Mouse (Mus musculus) midbrain, embryonic 12.5 days (tissue): Measurements from ENCODE around the gene Gm49776. TPM values are rescaled to one million over a fixed set of nuclear protein-coding genes. Genes with fewer than 3 reads are reported as not detected.

Experiments used
- ATAC-seq: fragments of 200-750 bp; cut with Nextera tagmentation; 2 replicates; pipeline ENCODE4 v1.8.0; 2017; ENCODE audit warnings: low read depth, moderate TSS enrichment, moderate library complexity; ENCODE audit not compliant: low FRiP score
- H3K27ac ChIP-seq: fragments of 300-500 bp; sonication (generic); replicated peaks from 2 replicates; pipeline ENCODE4 v1.5.1; 2016; ENCODE audit warnings: mild to moderate bottlenecking
- H3K27me3 ChIP-seq: fragments of 300-500 bp; sonication (generic); 2 replicates; pipeline ENCODE4 v1.6.1; 2016; ENCODE audit warnings: mild to moderate bottlenecking
- H3K36me3 ChIP-seq: fragments of 300-500 bp; sonication (generic); 2 replicates; pipeline ENCODE4 v1.6.1; 2016
- H3K4me1 ChIP-seq: fragments of 300-500 bp; sonication (generic); 2 replicates; pipeline ENCODE4 v1.6.1; 2016
- H3K4me2 ChIP-seq: fragments of 300-500 bp; sonication (generic); replicated peaks from 2 replicates; pipeline ENCODE4 v1.6.1; 2016; ENCODE audit warnings: mild to moderate bottlenecking, moderate library complexity
- H3K4me3 ChIP-seq: fragments of 300-500 bp; sonication (generic); 2 replicates; pipeline ENCODE4 v1.5.1; 2016; ENCODE audit warnings: mild to moderate bottlenecking
- H3K9ac ChIP-seq: fragments of 300-500 bp; sonication (generic); replicated peaks from 2 replicates; pipeline ENCODE4 v1.6.1; 2016; ENCODE audit warnings: mild to moderate bottlenecking, moderate library complexity
- H3K9me3 ChIP-seq: fragments of 300-500 bp; sonication (generic); 2 replicates; pipeline ENCODE4 v1.6.1; 2016; ENCODE audit warnings: mild to moderate bottlenecking
- WGBS: fragments of 180-500 bp; shearing (Covaris S2); methylation state at CpG from one replicate; pipeline ENCODE4 v1.1.7; 2016; 5-methylcytosine and 5-hydroxymethylcytosine counted together
- polyA plus RNA-seq: library from polyadenylated mRNA; unstranded; fragments of >200 nt; fragmentation: Nextera tagmentation; extraction: Ambion mirVana; gene quantifications from 2 replicates; pipeline ENCODE4 v1.2.1, GENCODE M21; 2016

Gene Gm49776
- polyA plus RNA-seq, 1 experiment from 2014 or later = 3.3 TPM

- peaks cover 22% of the 10 kb centered on the region for H3K36me3 ChIP-seq
- H3K4me1 ChIP-seq = peaks cover 33% of the 10 kb centered on the region
- H3K27ac ChIP-seq = no peak overlapping the region
- ATAC-seq = no peak
- no peak overlapping the region for H3K4me2 ChIP-seq
- 86% methylated on average over 4 of the region's 4 CpGs for WGBS
- H3K4me3 ChIP-seq = no peak overlapping the region
- no peaks in the 10 kb centered on the region for H3K27me3 ChIP-seq
- H3K9me3 ChIP-seq = no peaks in the 10 kb centered on the region
- no peak overlapping the region for H3K9ac ChIP-seq
Observed at GRCm38 (mm10) chr16:18231451-18231850, 26.7 kb downstream of the Gm49776 start.

DNA sequence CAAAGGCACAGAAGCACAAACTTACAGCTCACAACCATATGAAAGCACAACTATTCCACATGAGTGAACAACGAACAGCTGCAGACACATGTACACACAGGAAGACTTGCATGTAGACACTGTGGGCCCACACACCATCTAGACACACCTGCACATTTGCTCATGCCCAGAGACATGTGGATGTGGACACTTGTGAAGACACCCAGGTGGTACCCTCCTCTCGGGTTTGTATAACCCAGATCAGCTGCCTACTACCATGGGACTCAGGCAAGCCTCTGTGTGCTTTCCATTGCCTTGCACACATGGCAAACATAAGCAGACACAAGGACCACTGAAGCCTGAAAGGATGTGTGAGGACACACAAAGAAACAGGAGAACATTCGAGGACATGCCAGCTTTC is 27.1 kb downstream of the Gm49776 start:
- H3K36me3 ChIP-seq = peaks cover 26% of the 10 kb centered on the region
- peaks cover 29% of the 10 kb centered on the region for H3K4me1 ChIP-seq
- WGBS = 90% methylated on average over 3 of the region's 3 CpGs
- no peak overlapping the region for H3K4me2 ChIP-seq
- H3K27me3 ChIP-seq = no peaks in the 10 kb centered on the region
- H3K27ac ChIP-seq = no peak overlapping the region
- H3K4me3 ChIP-seq = no peak overlapping the region
- H3K9me3 ChIP-seq = no peaks in the 10 kb centered on the region
- ATAC-seq = no peak
- H3K9ac ChIP-seq = no peak overlapping the region

- Histone ChIP-seq H3K27ac (no peak overlapping the region), H3K9ac (no peak overlapping the region), H3K4me1 (peaks cover 25% of the 10 kb centered on the region), H3K4me2 (no peak overlapping the region), H3K36me3 (peaks cover 30% of the 10 kb centered on the region), H3K9me3 (no peaks in the 10 kb centered on the region), H3K4me3 (no peak overlapping the region), H3K27me3 (no peaks in the 10 kb centered on the region)
- 94% methylated on average over 6 of the region's 6 CpGs for WGBS
- no peak for ATAC-seq
Observed at GRCm38 (mm10) chr16:18230617-18231016, 27.5 kb downstream of the Gm49776 start.

DNA sequence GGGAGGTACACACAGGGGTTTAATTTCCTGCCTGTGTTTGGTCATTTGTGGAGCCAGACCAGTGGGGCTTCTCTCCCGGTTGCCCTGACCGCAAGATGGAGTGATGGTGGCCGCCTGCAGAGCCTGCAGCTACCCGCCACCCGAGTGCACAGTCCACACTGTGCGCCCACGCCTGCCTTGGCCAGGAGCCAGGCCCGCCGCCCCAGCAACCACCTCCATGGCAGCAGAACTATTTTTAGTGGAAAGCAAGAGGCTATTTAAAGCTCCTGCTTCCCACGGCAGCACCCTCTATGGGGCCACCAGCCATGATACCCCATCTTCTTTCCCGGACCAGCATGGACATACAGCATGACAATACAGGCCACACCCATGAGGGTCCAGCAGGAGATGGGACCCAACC is 28.5 kb downstream of the Gm49776 start:
- H3K4me1 ChIP-seq = peaks cover 21% of the 10 kb centered on the region
- no peaks in the 10 kb centered on the region for H3K27me3 ChIP-seq
- no peak overlapping the region for H3K4me3 ChIP-seq
- peaks cover 40% of the 10 kb centered on the region for H3K36me3 ChIP-seq
- H3K4me2 ChIP-seq = no peak overlapping the region
- WGBS = 81% methylated on average over 11 of the region's 11 CpGs
- no peaks in the 10 kb centered on the region for H3K9me3 ChIP-seq
- H3K27ac ChIP-seq = no peak overlapping the region
- no peak for ATAC-seq
- H3K9ac ChIP-seq = no peak overlapping the region

DNA sequence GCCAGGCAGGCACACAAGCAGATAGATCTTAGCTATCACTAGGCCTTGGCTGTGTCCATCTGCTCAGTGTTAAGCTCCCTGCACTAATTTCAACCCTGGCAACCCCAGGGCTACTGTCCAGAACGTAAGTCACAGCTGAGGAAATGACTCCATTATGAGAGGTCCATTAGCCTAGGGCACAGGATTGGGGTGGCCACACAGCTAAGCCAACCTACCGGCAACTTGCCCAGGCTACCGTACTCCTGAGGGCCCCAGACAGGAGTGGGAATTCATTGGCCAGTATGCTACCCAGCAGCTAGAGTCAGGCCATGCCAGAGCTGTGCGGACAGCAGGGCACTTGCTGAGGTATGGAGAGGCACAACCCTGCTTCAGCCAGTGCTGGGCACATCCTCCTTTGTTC is 29.3 kb downstream of the Gm49776 start:
- no peak for ATAC-seq
- 98% methylated on average over 4 of the region's 4 CpGs for WGBS
- H3K36me3 ChIP-seq = peaks cover 48% of the 10 kb centered on the region

DNA sequence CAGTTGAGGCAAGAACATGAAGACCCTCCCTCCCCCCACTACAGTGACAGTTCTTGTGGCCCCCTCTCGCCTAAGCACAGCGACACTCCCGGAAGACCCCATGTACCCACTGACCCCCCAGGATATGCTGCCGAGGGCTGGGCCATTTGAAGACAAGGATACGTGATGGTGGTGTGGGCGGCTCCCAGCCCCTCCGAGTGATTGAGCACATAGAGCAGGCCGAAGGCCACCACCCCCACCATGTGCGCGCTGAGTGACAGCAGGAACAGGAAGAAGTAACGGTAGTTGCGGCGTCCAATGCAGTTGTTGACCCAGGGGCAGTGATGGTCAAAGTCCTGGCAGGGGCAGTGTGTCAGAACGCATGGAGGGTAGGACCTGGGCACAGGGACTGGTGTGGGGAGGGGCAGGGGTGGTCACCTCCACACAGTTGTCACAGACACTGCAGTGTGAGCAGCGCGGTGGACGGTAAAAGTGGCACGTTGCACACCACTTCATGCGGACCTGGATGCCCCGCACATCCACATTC is 30.2 kb downstream of the Gm49776 start:
- Histone ChIP-seq H3K36me3 (peaks cover 56% of the 10 kb centered on the region), H3K9me3 (no peaks in the 10 kb centered on the region), H3K9ac (no peak overlapping the region; the same call in 1 of the 2 replicates), H3K4me2 (no peak overlapping the region), H3K27ac (no peak overlapping the region), H3K27me3 (no peaks in the 10 kb centered on the region), H3K4me3 (no peak overlapping the region), H3K4me1 (peaks cover 6% of the 10 kb centered on the region)
- no peak for ATAC-seq
- 94% methylated on average over 20 of the region's 20 CpGs for WGBS

More for the DNA sequence above, 29.3 kb downstream of the Gm49776 start:
- H3K27ac ChIP-seq = no peak overlapping the region
- H3K9me3 ChIP-seq = no peaks in the 10 kb centered on the region
- no peaks in the 10 kb centered on the region for H3K27me3 ChIP-seq
- no peak overlapping the region for H3K9ac ChIP-seq
- peaks cover 14% of the 10 kb centered on the region for H3K4me1 ChIP-seq
- H3K4me2 ChIP-seq = no peak overlapping the region
- H3K4me3 ChIP-seq = no peak overlapping the region

DNA sequence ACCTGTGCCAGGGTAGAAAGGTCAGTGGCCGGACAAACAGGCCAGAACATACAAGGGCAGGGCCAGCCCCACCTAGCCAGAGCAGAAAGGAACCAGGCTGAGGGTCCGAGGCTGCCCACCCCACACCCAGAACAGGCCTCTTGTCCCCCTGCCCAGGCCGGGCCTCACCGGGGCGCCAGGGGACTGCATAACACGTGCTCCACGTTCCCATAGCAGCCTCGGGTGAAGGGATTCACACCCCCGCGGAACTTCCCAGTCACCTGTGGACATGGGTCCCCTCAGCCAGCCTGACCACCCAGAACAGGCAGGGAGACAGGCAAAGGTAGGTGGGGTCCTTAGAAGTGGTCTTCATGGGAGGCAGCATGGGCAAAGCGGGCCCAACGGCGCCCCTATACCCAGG is 30.9 kb downstream of the Gm49776 start:
- Histone ChIP-seq H3K9ac (no peak overlapping the region), H3K27ac (no peak overlapping the region), H3K4me3 (no peak overlapping the region), H3K4me1 (peaks cover 6% of the 10 kb centered on the region), H3K27me3 (no peaks in the 10 kb centered on the region), H3K9me3 (no peaks in the 10 kb centered on the region), H3K4me2 (no peak overlapping the region), H3K36me3 (peaks cover 64% of the 10 kb centered on the region)
- 96% methylated on average over 13 of the region's 13 CpGs for WGBS
- no peak for ATAC-seq

DNA sequence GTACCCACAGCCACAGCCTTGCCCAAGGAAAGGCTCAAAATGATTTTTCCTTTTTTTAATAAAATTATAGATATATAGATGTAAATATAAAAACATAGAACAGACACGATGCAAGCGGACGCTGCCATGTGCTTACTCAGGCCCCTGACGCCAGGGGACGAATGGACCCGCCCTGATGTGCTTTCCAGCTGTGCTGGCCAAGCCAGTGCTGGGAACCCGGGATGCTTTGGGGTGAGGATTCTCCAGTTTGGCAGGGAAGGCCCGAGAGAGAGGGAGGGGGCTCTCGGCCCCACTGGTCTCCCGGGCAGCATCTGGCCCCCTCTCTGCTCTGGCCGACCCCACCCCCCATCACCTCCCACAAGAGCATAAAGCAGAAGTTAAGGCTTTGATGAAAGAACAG is 35.9 kb downstream of the Gm49776 start:
- ATAC-seq = no peak
- Histone ChIP-seq H3K36me3 (peaks cover 51% of the 10 kb centered on the region), H3K9me3 (no peaks in the 10 kb centered on the region), H3K4me2 (no peak overlapping the region), H3K27me3 (no peaks in the 10 kb centered on the region), H3K27ac (no peak overlapping the region), H3K4me1 (peaks cover 15% of the 10 kb centered on the region), H3K9ac (no peak overlapping the region), H3K4me3 (no peak overlapping the region)
- WGBS = 83% methylated on average over 11 of the region's 11 CpGs

DNA sequence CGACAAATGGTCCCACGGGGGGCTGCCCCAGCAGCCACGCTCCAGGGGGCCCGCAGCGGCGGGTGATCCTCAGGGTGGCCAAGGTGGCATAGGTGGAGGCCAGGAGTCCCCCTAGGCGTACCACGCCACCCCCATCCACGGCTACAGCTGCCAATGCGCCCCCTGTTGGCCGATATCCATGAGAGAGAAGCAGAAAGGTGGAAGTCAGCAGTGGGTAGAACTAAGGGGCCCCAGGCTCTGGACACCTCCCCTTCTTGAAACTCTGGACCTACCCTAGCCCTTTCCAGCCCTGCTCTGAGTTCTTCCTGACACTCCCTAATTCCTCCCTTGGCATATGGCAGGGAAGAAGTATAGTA is 36.6 kb downstream of the Gm49776 start:
- ATAC-seq = no peak
- no peak overlapping the region for H3K9ac ChIP-seq
- WGBS = 77% methylated on average over 11 of the region's 11 CpGs
- H3K4me2 ChIP-seq = no peak overlapping the region
- no peak overlapping the region for H3K27ac ChIP-seq
- peaks cover 15% of the 10 kb centered on the region for H3K4me1 ChIP-seq
- no peak overlapping the region for H3K4me3 ChIP-seq
- no peaks in the 10 kb centered on the region for H3K27me3 ChIP-seq
- peaks cover 44% of the 10 kb centered on the region for H3K36me3 ChIP-seq
- no peaks in the 10 kb centered on the region for H3K9me3 ChIP-seq

- H3K27me3 ChIP-seq = no peaks in the 10 kb centered on the region
- no peak for ATAC-seq
- H3K9ac ChIP-seq = no peak overlapping the region
- H3K27ac ChIP-seq = 0 out of 2 replicates have a peak overlapping the region, but pooled peaks have one; percentile 3
- peaks cover 39% of the 10 kb centered on the region for H3K36me3 ChIP-seq
- 86% methylated on average over 6 of the region's 6 CpGs for WGBS
- H3K4me3 ChIP-seq = no peak overlapping the region
- H3K9me3 ChIP-seq = no peaks in the 10 kb centered on the region
- H3K4me2 ChIP-seq = no peak overlapping the region
- peaks cover 19% of the 10 kb centered on the region for H3K4me1 ChIP-seq
Observed at GRCm38 (mm10) chr16:18220856-18221542, 37.1 kb downstream of the Gm49776 start.

GRCm38 (mm10) chr16:18220001-18220400 is 38.1 kb downstream of the Gm49776 start:
- Histone ChIP-seq H3K4me1 (peaks cover 24% of the 10 kb centered on the region), H3K9me3 (no peaks in the 10 kb centered on the region), H3K9ac (no peak overlapping the region), H3K27ac (peak overlapping the region; percentile 62), H3K4me2 (no peak overlapping the region), H3K36me3 (peaks cover 29% of the 10 kb centered on the region), H3K4me3 (no peak overlapping the region), H3K27me3 (no peaks in the 10 kb centered on the region)
- 67% methylated on average over 8 of the region's 8 CpGs for WGBS
- ATAC-seq = 0 out of 2 replicates have a peak, but pooled peaks have one; percentile 45

GRCm38 (mm10) chr16:18218580-18218996 is 39.5 kb downstream of the Gm49776 start:
- no peak for ATAC-seq
- Histone ChIP-seq H3K27ac (no peak overlapping the region), H3K36me3 (peaks cover 15% of the 10 kb centered on the region), H3K4me3 (no peak overlapping the region), H3K9ac (no peak overlapping the region), H3K27me3 (no peaks in the 10 kb centered on the region), H3K4me1 (peaks cover 37% of the 10 kb centered on the region), H3K9me3 (no peaks in the 10 kb centered on the region), H3K4me2 (no peak overlapping the region)
- WGBS = 77% methylated on average over 9 of the region's 9 CpGs

DNA sequence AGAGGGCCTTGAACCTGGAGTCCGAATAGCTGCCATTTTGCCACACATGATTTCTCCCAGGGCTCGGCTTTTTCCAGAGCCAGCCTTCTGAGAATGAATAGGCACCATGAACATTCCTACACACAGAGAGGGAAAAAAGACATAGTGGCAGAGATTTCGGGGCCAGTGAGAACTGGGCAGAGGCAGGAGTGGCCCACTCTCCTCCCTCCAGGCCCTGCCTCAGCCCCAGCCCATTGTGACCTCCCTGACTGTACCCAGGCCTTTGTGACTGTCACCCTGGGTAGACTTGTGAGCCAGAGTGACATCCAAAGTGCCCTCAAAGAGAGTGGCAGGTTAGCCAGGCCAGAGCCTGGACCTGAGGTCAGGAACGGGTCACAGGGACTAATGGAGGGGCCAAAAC is 40.5 kb downstream of the Gm49776 start, which contains the start of gene Ccdc188:
Ccdc188 (plus strand) TSS at position 301 of the 400 bp plus-strand sequence.
- 87% methylated on average over 4 of the region's 4 CpGs for WGBS

More for the DNA sequence above, 40.5 kb downstream of the Gm49776 start, which contains the start of gene Ccdc188:
- Histone ChIP-seq H3K4me1 (peaks cover 46% of the 10 kb centered on the region), H3K27me3 (no peaks in the 10 kb centered on the region), H3K4me2 (no peak within 1 kb of the TSS), H3K27ac (no peak within 1 kb of the TSS), H3K9me3 (no peaks in the 10 kb centered on the region), H3K9ac (no peak within 1 kb of the TSS), H3K36me3 (peaks cover 4% of the 10 kb centered on the region), H3K4me3 (no peak within 1 kb of the TSS)
- no peak for ATAC-seq
